Mouse (Mus musculus) cerebellum, adult (tissue): ENCODE measurements around the gene Zfp950.
A peak's percentile ranks its signal among the peaks of the same experiment; 100 is the strongest.

Source experiments
- ATAC-seq: cut with Nextera tagmentation; 2 replicates; pipeline ENCODE4 v1.9.2; 2017; ENCODE audit warnings: mild to moderate bottlenecking, moderate library complexity, mixed read lengths; ENCODE audit not compliant: insufficient number of reproducible peaks, low FRiP score, low TSS enrichment

Zfp950 gene

DNA sequence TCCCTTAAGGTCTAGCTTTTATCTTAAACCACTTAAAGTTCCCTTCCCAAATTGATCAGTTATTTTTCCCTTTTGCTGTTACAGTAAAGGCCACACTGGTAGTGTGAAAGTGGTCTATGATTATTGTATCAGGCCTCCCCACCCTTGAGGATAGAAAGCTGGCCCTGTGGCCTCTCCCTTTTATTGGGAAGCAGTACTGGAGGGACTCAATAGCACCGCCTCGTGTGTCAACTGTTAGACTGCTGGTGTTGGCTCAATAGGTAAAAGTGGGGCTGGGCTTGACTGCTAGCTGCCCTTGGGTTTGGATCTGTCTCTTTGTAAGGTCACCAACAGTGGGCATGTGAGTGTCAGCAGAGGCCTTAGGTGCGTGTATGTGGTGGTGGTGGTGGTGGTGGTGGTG, 76.3 kb downstream of the Zfp950 start:
- ATAC-seq: no peak

DNA sequence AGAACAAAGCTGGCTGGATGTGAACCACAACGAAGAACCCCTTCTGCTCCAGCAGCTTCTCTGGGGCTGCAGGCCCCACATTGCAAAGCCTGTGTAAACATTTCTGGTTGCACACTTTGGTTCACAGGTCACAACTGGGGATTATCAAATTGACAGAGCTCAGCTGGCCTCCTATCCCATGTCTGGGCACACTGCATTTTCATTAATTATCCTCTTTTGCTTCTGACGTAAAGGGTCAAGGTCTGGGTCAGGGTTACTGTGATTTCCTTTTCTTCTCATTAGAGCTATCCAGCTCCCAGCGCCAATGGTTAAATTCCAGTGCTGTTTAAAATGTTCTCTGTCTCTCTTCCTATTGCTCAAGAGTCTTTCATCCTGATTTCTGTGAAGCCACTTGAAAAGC, 83.1 kb downstream of the Zfp950 start:
- no peak for ATAC-seq

DNA sequence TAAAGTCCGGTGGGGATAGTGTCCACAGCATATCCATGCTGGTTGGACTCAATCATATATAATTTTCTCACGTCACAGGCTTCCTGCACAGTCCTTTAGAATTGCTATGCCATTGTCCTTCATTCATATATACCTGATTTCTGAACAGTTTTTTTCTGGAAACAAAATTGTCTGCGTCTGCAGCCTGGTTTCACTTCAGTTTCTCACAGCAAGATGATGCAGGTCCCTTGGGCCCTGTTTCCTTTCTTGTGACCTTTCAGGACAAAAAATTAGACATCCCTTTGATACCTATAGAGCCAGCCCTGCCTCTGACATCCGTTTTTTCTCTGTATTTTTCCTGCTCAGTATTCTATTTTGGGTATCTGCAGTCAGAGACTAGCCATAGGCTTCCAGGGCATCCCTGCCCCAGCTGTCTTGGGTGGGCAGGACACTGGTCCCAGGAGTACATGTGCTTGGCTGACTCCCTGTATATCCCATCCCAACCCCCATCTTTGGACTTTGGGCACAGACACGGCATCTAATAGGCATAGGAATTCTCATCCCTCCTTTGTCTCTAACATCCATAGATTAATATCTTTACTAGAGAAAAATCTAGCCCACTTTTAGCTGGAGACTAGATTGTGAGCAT, 83.7 kb downstream of the Zfp950 start:
- no peak for ATAC-seq

DNA sequence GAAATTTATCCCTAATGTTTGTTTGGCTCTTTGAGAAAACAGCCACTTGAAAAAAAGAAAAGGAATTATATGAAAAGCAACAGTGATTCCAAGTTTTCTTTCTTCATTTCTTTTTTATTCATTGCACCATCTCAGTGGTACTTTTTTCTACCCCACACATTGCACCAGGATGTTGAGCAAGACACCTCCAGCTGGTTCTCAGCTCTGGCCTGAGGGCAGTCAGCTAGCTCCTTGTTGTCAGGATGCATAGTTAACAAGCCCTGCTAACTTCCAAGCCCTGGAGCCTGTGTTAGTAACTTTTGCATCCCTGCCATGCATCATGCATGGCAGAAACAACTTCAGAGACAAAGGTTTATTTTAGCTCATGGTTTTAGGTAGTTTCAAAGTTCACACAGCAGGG, 87.9 kb downstream of the Zfp950 start:
- ATAC-seq: no peak

DNA sequence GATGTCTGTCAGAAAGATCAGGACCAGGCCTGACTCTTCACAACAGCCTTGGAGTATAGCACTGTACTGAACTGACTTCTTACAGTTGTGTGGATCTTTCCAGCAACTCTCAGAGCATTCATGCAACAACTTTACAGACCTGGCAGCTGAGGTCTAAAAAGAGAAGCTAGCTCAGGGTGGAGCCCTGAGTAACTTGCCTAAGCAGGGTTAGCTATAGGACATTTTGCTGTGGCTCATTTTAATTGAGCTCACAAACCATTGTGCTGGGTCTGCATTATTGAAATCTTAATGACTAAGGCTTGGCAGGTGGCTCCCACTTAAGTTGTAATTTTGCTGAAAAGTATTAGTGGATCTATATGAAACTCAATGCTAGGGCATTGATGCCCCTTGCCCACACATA, 88.6 kb downstream of the Zfp950 start:
- ATAC-seq: no peak

DNA sequence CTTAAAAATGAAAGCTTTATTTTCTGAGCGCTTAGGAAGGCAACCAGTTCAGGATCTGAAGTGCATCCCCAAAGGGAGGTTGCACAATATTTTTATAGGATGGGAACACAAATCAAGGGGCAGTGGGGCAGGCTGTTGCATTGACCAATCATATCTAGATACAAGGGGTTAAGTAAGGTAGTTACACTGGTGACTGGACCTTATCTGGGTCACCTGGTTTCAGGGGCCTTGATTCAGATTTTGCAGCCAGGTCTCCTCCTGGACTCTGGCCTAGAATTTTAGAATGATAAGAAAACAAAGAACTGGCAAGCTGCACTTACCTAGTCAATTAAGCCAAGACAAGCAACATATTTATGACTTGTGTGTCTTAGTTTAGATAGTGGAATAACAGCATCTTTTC, 89.5 kb downstream of the Zfp950 start:
- ATAC-seq: no peak

DNA sequence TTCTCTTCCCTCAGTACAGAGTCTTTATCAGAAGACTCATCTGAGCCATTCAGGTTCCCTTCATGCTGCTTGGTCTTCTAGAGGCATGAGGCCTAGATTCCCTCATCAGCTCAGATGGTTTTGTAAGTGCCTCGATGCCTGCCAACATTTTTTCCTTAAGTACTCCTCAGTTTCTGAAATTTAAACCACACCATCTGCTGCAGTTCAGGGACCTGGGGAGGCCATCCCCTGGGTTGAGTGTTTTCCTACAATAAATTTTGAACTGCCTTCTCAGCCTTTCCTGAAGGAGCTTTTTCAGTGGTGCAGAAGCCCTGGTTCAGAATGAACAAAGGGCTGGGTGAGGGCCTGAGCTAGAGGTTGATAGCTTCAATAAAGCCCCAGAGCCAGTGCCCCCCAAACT, 91.2 kb downstream of the Zfp950 start:
- no peak for ATAC-seq

DNA sequence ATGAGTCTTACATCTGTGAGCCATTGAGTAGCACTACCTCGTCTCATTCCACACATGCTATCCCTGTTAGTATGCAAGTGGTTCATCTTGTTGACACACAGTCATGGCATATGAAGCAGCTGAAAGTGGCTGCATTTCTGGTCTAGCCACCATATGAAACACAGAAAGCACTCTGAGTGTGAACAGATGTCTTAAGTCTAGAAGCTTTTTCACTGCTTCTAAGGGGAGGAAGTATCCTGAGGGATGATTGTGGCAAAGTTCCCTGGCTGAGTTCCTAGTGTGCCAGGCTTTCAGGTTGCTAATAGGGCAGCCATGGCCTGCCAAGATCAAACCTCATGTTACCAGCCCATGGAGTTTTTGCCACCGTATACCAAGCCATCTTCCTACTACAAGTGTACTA, 92.0 kb downstream of the Zfp950 start:
- no peak for ATAC-seq

DNA sequence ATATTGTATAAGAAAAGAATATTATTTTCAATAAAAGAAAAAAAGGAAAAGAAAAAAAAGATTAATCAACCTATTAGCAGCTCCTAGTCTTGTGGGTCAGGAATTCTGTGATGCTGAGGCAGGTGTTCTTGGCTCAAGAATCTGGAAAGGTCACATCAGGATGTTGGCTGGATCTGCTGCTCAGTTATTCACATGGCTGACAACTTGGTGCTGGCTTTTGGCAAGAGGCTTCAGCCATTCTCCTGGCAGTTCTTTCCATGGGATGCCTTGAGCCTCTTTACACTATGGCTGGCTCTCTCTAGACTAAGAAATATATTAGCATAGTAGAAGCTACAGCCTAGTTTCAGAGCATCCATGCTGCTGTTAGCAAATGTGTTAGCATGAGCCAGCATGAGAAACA, 101.5 kb downstream of the Zfp950 start:
- no peak for ATAC-seq

DNA sequence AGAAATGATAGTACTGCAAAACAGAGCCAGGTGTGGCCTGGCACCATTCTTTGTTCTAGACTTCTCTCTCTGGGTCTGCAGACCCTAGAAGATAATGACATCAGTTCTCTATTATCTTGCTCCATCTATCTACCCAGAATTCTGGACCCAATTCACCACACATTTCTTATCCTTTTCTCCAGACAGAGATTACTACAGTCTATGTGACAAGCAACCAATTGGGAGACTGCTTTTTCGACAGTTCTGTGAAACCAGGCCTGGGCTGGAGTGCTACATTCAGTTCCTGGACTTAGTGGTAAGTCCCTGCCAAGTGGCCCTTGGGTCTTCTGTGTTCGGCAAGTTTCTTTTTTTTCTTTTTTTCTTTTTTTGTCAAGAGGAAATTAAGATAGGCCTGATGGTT, 109.1 kb downstream of the Zfp950 start:
- ATAC-seq: no peak

DNA sequence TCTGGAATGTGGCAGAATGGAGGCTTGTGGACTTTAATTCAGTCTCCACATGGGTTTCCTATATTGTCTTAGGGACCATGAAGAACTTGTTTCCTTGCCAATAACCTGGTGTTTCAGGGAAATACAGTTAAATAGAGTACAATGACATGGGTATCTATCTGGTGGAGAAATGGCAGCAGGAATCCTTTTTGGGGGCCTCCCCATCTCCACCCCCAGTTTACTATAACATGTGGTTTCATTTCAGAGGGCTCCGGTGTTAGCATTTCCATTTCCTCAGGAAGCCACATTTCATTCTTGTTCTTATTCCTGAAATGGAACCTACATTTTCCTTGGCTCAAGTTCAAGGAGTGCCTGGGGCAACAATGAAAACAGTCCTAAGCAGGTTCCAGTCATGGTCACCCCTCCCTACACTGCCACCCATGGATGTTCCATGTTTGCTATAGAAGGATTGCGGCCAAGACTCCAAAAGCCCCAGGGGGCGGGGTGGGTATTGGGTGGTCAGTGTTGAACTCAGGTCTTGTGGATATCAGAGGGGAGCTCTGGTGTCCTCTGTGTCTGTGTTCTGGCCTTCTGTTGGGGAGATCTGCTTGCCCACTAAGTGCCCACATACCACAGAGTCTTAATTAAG, 118.6 kb downstream of the Zfp950 start:
- peak; percentile 45 for ATAC-seq

DNA sequence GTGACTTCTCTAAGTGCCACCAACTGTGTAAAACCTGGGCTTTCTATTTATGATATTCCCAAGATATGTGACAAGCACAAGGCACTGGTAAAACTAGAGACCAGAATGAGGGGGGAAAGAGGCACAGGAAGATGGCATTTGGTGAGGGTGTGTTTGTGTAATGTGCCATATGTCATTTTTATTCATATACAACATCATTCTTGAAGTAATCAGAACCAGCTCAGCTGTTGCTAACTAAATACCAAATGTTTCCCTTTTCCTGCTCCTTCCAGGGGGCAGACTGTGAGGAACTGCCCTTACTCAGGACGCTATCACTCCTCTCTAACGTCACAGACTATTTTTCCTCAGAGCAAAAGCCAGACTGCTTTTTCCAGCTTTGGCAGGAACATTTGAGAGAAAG, 119.1 kb downstream of the Zfp950 start:
- ATAC-seq: peak; percentile 54; the same call in 1 of the 2 replicates

DNA sequence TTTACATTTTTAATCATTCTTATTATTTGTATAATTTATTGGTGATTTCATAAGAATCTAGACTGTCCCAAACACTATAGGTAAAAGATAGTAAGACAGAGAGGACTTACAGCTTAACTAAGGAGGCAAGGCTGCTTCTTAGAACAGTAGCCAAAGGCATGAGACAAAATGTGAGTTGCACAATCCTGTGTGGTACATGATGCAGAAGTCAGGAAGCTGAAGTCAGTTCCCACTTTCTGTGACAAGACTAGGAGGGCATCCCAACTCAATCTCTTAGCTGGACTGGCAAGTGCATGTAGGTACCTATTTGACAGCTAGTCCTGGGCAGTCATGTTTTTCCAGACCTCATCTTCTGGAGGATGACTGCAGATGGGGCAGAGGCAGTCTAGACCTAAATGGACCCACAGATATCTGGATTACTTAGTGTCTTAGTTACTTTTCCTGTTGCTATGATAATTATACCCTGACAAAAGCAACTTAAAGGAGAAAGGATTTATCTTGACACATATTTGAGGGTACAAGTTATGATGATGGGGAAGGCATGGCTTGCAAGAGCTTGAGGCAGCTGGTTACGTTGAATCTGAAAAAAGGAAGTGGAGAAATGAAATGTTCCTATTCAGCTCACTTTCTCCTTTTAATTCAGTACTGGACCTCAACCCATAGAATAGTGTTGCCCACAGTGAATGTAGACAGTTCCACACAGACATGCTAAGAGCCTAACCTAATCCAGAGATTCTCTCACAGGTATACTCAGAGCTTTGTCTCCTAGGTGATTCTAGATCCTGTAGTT, 123.0 kb downstream of the Zfp950 start:
- no peak for ATAC-seq

DNA sequence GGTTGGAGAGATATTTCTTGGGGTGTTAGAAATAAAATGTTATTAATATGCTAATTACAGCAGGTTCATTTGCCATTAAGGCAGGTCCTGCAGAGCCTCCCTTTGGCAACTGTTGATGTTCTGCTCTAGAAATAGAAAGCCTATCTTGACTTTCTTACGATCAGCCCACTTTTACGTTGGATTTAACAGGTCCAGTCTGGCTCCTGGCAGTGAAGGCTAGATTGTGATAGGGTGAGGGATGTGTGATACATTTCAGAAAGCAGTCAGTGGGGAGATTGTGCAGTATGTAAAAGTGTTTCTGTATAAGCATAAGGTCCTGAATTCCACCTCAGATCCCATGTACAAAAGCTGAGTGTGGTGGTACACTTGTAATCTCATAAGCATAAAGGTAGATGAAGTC, 131.4 kb downstream of the Zfp950 start:
- no peak for ATAC-seq
